Mouse (Mus musculus) embryonic fibroblast, embryonic 13.5 days (primary cell): ENCODE results near the gene Lrrc71.

ENCODE experiments used
- CTCF ChIP-seq: IDR thresholded peaks from 2 replicates; pipeline ENCODE4 v1.5.1; 2011; ENCODE audit warnings: mild to moderate bottlenecking, control low read depth, low read length, moderate library complexity, borderline replicate concordance; ENCODE audit not compliant: insufficient read depth
- POLR2A ChIP-seq: IDR thresholded peaks from 2 replicates; pipeline ENCODE4 v1.6.1; 2011; ENCODE audit warnings: low read depth, mild to moderate bottlenecking, control low read depth, low read length, moderate library complexity

DNA sequence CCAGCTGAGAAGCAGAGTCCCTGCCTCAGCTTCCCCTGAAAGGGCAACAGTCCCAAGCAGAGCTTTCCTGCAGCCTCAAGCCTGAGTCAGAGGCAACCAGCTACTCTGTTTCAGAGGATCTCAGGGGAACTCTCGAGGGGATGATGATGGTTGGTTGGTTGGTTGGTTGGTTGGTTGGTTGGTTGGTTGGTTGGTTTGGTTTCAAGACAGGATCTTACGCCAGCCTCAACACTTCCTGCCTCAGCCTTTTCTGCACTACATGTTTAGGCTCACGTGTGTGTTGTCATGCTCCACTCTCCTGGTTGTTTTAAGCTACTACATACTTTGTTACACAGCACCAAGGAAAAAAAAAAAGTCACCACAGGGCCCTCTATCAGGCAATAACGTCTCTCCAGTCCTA lies 4.5 kb downstream of the Lrrc71 start:
- TF ChIP-seq POLR2A (no peak), CTCF (no peak)
